Mouse (Mus musculus) spleen, postnatal 14 days (tissue): ENCODE data around the gene Acoxl.
A peak's percentile ranks its signal among the peaks of the same experiment; 100 is the strongest.

Experiments
- DNase-seq, 2 experiments: peaks; one replicate each; pipeline ENCODE4 v3.0.0; 2021 to 2022; ENCODE audit warnings: low spot score in 2 of 2

Gene Acoxl

GRCm38 (mm10) chr2:128117605-128118004 lies 278.9 kb downstream of the Acoxl start:
- DNase-seq, result no peak

DNA sequence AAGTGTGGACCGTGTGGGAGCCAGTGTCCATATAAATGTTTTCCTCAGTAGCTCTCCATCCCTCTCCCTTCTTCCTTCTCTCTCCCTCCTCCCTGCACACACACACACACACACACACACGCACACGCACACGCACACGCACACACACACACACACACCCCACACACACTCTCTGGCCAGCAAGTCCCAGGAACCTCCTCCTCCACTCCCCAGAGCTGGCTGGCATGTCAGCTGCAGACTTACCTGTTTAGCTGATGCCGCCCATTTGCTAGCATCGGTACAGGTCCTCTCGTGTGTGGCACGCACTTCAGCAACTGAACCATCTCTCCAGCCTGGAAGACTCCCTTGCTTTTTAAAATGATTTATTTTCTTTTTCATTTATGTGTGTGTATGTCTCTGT lies 280.3 kb downstream of the Acoxl start:
- DNase-seq, result no peak

GRCm38 (mm10) chr2:128122491-128122890 lies 283.8 kb downstream of the Acoxl start:
- peak in 1 of 2 experiments; percentile 49 for DNase-seq

DNA sequence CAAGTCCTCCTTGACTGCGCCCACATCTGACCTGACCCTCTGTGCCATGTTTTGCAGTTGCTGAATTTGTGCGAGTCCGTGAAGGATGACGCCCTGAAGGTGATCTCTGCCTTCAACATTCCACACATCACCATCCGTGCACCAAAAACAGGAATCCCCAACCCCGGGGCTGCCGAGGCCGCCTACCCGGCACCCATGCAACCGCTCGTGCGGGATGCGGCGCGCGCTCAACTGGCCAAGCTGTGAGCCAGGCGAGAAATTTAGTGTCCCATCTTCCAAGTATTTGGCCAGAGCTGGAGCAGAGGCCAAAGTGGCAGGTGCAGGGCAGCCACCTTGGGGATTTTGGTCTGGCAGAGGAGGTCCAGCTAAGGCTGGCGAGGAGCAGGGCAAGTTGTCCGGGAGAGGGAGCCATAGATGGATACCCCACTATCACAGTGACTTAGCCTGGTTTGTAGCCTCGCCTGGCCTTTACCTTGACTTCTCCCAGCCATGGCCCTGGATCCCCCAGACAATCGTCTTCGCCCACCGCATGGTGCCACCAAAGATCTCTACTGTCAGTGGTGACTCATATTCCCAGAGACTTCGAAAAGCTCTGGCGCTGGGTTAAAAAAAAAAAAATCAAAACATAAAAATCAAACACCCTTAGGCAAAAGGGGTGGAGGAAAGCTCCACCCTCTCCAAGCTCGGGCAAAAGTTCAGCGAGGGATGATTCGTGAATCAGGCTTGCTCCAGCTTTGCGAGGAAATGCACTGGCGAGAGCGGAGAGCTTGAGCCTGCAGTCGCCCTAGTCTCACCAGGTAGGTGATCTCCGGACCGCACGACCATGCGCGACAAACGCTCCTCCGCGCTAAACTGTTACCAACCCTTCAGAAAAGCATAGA lies 284.5 kb downstream of the Acoxl start:
- DNase-seq, result no peak

- DNase-seq, result no peak
Measured at GRCm38 (mm10) chr2:128123921-128124683, 285.4 kb downstream of the Acoxl start.

DNA sequence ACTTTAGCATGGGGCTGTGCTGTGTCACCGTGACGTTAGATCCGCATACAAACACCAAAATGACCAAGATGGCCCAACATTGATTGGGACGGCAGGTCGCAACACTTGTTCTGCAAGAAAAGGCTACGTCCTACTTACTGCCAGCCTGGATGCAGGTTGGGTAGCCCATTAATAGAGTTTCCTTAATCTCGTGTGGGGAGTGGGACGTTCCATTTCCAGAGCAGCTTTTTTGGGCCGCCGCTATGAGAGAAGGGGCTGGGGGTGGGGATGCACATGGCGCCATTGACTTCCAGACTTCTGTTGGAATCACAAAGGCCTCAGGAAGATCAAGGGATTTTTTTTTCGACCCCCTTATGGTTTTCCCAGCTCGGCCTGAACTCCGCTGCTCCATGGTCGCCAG lies 286.0 kb downstream of the Acoxl start:
- no peak for DNase-seq

DNA sequence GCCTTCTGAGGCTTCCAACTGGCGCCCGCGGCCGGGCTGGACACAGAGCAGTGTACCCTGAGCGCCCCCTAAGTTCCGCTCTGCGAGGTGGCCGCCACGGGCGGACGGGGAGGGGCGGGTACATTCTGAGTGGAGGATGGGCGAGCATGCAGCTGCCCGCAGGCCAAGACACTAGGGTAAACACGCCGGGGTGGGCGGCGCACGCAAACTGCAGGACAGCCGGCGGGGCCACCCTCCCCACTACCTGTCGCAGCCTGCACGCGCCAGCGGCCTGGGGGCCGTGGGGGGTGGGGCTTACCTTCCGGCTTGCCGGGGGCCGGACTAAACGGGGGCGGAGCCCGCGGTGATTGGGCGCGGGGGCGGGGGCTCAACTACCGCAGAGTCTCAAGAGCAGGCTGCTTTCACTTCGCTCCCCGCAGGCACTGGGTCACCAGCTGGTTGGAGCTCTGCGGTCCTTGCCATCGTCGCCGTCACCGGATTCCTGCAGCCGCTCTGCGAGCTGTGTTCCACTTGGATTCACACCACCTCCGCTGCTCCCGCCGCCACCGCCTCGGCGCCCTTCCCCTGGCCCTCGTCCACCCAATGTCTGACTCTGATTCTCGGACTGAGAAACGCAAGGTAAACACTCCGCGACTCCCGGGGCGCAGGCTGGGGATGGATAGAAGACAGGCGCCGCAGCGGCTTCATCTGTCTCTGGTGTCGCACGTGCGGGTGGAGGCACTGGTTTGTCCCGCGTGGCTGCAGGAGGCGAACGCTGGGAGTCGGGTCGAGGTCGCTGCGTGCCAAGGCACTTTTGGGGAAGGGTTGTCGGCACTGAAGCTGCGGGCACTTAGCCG lies 287.2 kb downstream of the Acoxl start, which contains the start of gene Bcl2l11:
TSS of gene Bcl2l11 (plus strand) at position 404 of the 836 bp plus-strand sequence.
- DNase-seq, result peak; percentile 94 to 95

GRCm38 (mm10) chr2:128126591-128127051 lies 287.9 kb downstream of the Acoxl start:
- peak in 1 of 2 experiments; percentile 16 for DNase-seq

DNA sequence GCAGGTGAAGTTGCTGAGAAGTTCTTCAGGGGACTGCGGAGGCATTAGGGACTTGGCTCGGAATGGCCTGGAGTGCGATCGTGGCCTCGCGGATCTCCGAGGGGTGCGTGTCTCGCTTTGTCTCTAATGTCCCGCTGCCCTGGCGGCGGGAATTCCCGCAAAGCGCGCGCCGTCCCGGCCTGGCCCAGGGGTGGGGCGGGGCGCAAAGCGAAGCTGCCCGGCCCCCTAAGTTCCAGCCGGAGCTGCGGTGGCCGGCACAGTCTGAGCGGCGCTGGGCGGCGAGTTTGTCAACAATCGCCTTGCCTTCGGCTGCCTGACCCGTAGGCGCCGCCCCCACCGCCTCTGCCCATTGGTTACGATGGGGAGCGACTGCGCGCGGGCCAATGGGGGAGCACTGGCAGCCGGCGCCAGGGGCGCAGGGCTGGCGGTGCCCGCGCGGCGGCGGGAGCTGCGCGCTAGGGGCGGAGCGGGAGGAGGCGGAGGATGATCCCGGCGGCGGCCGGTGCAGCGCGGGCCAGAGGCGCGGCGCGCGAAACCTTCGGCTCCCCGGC lies 288.5 kb downstream of the Acoxl start:
- DNase-seq, result peak; percentile 87 to 92

GRCm38 (mm10) chr2:128127691-128128292 lies 289.1 kb downstream of the Acoxl start:
- DNase-seq, result peak; percentile 33 to 44

DNA sequence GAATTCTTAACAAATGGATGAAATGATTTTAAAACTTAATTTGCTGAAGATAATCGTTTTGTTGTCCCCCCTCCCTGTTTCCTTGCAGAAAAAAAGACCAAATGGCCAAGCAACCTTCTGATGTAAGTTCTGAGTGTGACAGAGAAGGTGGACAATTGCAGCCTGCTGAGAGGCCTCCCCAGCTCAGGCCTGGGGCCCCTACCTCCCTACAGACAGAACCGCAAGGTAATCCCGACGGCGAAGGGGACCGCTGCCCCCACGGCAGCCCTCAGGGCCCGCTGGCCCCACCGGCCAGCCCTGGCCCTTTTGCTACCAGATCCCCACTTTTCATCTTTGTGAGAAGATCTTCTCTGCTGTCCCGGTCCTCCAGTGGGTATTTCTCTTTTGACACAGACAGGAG lies 289.9 kb downstream of the Acoxl start:
- DNase-seq, result no peak

- no peak for DNase-seq
Measured at GRCm38 (mm10) chr2:128131503-128131902, 292.8 kb downstream of the Acoxl start.

DNA sequence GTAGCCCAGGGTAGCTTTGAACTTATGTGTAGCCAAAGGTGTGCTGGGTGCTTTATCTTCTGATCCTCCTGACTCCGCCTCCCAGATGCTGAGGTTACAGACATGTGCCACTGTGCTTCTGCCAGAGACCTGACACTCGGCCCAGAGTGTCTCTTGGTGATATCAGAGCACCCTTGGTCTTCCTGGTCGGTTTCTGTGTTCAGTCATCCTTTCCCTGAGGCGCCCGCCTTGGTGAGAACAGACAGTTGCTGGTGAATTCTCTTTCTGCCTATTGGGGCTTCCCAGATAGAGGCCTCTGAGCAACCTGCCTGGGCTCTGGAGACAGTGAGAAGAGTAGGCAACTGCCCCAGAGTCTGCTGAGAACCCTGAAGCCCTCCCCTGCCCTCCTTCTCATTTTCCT lies 294.0 kb downstream of the Acoxl start:
- no peak for DNase-seq

- no peak for DNase-seq
Measured at GRCm38 (mm10) chr2:128133865-128134264, 295.2 kb downstream of the Acoxl start.

GRCm38 (mm10) chr2:128134474-128134873 lies 295.8 kb downstream of the Acoxl start:
- DNase-seq, result no peak

GRCm38 (mm10) chr2:128134948-128135347 lies 296.3 kb downstream of the Acoxl start:
- no peak for DNase-seq

- DNase-seq, result no peak
Measured at GRCm38 (mm10) chr2:128136769-128137433, 298.2 kb downstream of the Acoxl start.

DNA sequence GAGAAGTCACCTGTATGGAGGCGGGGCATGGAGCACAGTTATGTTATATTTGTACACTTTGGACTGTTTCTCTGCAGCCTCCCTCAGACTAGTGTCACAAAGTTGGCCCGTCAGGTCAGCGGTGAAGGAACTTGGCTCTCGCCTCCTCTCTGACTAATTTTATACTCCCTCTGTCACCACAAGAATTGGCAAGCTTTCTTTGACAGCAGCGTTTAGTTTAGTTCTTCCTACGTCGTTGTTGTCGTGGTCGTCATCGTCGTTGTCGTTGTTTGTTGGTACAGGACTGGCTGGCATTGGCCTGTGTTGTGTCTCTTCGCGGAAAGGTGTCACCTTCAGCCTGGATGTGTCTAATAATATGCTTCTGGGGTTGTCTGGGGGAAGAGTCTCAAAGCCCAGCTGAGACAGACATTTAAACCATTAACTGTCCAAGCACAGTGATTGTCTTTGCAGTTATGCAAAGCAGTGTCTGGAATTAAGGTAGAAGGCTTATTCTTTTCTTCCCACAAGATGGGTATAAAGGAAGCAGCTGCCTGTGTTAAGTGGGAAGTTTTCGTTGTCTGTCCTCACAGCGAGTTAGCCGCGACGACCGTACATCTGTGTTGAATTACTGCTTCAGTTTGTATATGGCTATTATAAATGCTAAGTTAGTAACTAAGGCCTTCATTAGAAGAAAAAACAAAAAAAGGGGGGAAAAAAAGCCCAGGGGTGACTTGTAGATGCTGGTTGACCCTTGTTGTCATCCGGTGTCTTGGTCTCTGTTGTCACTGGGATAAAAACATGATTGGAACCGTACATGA lies 299.0 kb downstream of the Acoxl start:
- no peak for DNase-seq

DNA sequence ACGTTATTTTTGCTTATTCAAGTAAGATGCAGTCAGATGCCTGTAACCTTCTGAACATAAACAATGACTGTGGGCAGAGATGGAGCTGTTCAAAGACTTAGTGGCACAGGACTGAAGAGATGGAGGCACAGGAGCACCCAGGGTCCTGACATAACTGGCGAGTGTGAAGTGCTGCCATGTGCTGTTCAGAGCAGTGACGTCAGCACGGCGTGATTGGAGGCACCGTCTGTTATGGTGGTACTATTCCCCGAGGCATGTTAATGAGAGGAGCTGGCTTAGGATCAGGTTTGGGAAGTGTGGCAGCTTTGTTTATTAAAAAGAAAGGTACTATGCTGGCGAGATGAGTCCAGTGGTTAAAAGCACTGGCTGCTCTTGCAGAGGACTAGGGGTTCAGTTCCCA lies 300.2 kb downstream of the Acoxl start:
- no peak for DNase-seq

- DNase-seq, result no peak
Measured at GRCm38 (mm10) chr2:128139781-128140180, 301.1 kb downstream of the Acoxl start.
